Mouse (Mus musculus) thymus, adult 2 months (tissue): ENCODE measurements around the gene Hsp90ab1. TPM values are rescaled to one million over a fixed set of nuclear protein-coding genes. Genes with fewer than 3 reads are reported as not detected.

Experiments
- DNase-seq: peaks from one replicate; pipeline ENCODE4 v3.0.0; 2021
- H3K27ac ChIP-seq: fragments of 200-500 bp; 2 replicates; pipeline ENCODE4 v1.5.1; 2012; ENCODE audit warnings: low read length, control low read depth; ENCODE audit not compliant: control insufficient read depth, insufficient read depth
- H3K27me3 ChIP-seq: fragments of 200-500 bp; 2 replicates; pipeline ENCODE4 v1.6.1; 2012; ENCODE audit warnings: mild to moderate bottlenecking, low read length, moderate library complexity, mixed read lengths; ENCODE audit not compliant: control insufficient read depth, insufficient read depth
- H3K36me3 ChIP-seq: fragments of 200-500 bp; 2 replicates; pipeline ENCODE4 v1.6.1; 2012; ENCODE audit warnings: mild to moderate bottlenecking, low read length, moderate library complexity; ENCODE audit not compliant: control insufficient read depth, insufficient read depth
- H3K4me1 ChIP-seq: fragments of 200-500 bp; replicated peaks from 2 replicates; pipeline ENCODE4 v1.6.1; 2012; ENCODE audit warnings: low read length; ENCODE audit not compliant: control insufficient read depth, insufficient read depth
- H3K4me3 ChIP-seq: fragments of 200-500 bp; 2 replicates; pipeline ENCODE4 v1.5.1; 2012; ENCODE audit warnings: mild to moderate bottlenecking, low read length, control low read depth, moderate library complexity; ENCODE audit not compliant: control insufficient read depth, insufficient read depth
- CTCF ChIP-seq: fragments of 200-500 bp; IDR thresholded peaks from 2 replicates; pipeline ENCODE4 v1.5.1; 2012; ENCODE audit warnings: mild to moderate bottlenecking, control low read depth, low read length, moderate library complexity, borderline replicate concordance; ENCODE audit not compliant: control insufficient read depth, poor library complexity, insufficient read depth; ENCODE audit errors: extremely low read depth
- POLR2A ChIP-seq: fragments of 200-500 bp; IDR thresholded peaks from 2 replicates; pipeline ENCODE4 v1.6.1; 2012; ENCODE audit warnings: mild to moderate bottlenecking, low read length, control low read depth, moderate library complexity; ENCODE audit not compliant: control insufficient read depth, poor library complexity, insufficient read depth; ENCODE audit errors: extremely low read depth
- WGBS: fragments of 180-500 bp; shearing (Covaris S2); methylation state at CpG from one replicate; pipeline ENCODE4 v1.1.7; 2018; 5-methylcytosine and 5-hydroxymethylcytosine counted together
- polyA plus RNA-seq: library from polyadenylated mRNA; depleted of rRNA; stranded (reverse); fragments of >200 nt; gene quantifications from 2 replicates; pipeline ENCODE4 v1.2.3, GENCODE M21; 2012

The Hsp90ab1 gene
- polyA plus RNA-seq, 1 experiment, result 455 TPM

GRCm38 (mm10) chr17:45586449-45586837, 13.4 kb upstream of the Hsp90ab1 start:
- WGBS, result 97% methylated on average over 3 of the region's 3 CpGs
- DNase-seq, result no peak
- Histone ChIP-seq H3K4me1 (peaks cover 2% of the 10 kb centered on the region), H3K27me3 (no peaks in the 10 kb centered on the region), H3K36me3 (peaks cover 11% of the 10 kb centered on the region), H3K27ac (no peak overlapping the region), H3K4me3 (no peak overlapping the region)
- TF ChIP-seq POLR2A, result no peak
- no peak for TF ChIP-seq CTCF

- no peak for DNase-seq
- peaks cover 11% of the 10 kb centered on the region for H3K36me3 ChIP-seq
- WGBS, result 94% methylated on average over 23 of the region's 23 CpGs
- TF ChIP-seq POLR2A (no peak), CTCF (no peak)
- H3K4me1 ChIP-seq, result peaks cover 3% of the 10 kb centered on the region
- H3K27ac ChIP-seq, result no peak overlapping the region
- H3K4me3 ChIP-seq, result no peak overlapping the region
- H3K27me3 ChIP-seq, result no peaks in the 10 kb centered on the region
Measured at GRCm38 (mm10) chr17:45585725-45586448, 12.8 kb upstream of the Hsp90ab1 start.

- no peak overlapping the region for H3K27ac ChIP-seq
Measured at GRCm38 (mm10) chr17:45584939-45585678, 12.0 kb upstream of the Hsp90ab1 start.

GRCm38 (mm10) chr17:45584096-45584896, 11.2 kb upstream of the Hsp90ab1 start:
- Histone ChIP-seq H3K36me3 (peaks cover 7% of the 10 kb centered on the region; the same call in 1 of the 2 replicates), H3K27me3 (no peaks in the 10 kb centered on the region), H3K4me3 (no peak overlapping the region), H3K27ac (no peak overlapping the region), H3K4me1 (peaks cover 5% of the 10 kb centered on the region)
- TF ChIP-seq CTCF, result no peak
- TF ChIP-seq POLR2A, result no peak
- WGBS, result 56% methylated on average over 12 of the region's 12 CpGs
- DNase-seq, result no peak

More at GRCm38 (mm10) chr17:45584939-45585678, 12.0 kb upstream of the Hsp90ab1 start:
- TF ChIP-seq POLR2A (no peak), CTCF (peak; percentile 95)
- no peaks in the 10 kb centered on the region for H3K27me3 ChIP-seq
- H3K4me3 ChIP-seq, result no peak overlapping the region
- DNase-seq, result peak; percentile 80
- H3K4me1 ChIP-seq, result peaks cover 5% of the 10 kb centered on the region
- 63% methylated on average over 14 of the region's 14 CpGs for WGBS
- H3K36me3 ChIP-seq, result peaks cover 11% of the 10 kb centered on the region

- H3K27me3 ChIP-seq, result no peaks in the 10 kb centered on the region
- H3K36me3 ChIP-seq, result peaks cover 7% of the 10 kb centered on the region; the same call in 1 of the 2 replicates
- H3K4me1 ChIP-seq, result peaks cover 12% of the 10 kb centered on the region
- H3K27ac ChIP-seq, result no peak overlapping the region
- H3K4me3 ChIP-seq, result no peak overlapping the region
- DNase-seq, result peak; percentile 49
- TF ChIP-seq CTCF (peak; percentile 48; the same call in 1 of the 2 replicates), POLR2A (no peak)
- 39% methylated on average over 6 of the region's 6 CpGs for WGBS
Measured at GRCm38 (mm10) chr17:45582715-45583355, 9.8 kb upstream of the Hsp90ab1 start.
